Mouse (Mus musculus): ENCODE measurements around the gene Klf4.

Klf4 gene

DNA sequence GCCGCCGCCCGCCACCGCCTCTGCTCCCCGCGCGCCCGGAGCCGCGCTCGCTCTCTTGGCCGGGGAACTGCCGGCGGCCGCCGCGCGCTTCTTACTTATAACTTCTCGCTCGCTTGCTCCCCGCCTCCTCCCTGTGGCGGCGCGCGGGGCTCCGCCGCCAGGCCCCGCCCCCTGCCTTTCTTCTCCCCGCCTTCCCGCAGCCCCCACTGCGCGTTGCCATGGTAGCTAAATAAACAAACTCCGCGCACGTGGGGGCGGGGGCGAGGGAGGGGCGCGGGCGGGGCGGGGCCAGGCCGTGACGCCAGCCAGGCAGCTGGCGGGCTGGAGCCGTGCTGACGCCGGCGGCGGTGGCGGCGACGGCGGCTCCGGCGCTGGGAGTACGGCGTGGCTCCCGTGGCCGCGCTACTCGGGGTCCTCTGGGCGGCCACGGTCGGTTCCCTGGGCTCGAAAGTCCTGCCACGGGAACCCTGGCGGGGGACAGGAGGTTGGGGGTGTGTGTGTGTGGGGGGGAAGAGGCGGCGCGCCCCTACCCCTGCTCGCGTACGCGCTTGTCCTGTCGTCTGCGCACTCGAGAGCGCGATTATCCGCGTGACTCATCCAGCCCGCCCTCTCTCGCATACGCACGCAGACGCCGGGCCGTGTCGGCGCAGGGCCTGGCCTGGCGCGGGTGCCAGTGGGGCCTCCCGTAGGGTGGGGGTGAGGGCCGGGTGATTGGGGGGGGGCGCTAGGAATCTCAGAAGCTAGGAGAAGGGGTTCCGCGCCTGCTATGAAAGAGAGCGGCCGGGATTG lies at the start of gene Klf4:
Gene Klf4 (minus strand): TSS at position 60 of the 789 bp plus-strand sequence.
- in situ Hi-C loops (cut with MboI): loop anchor here (10.0 kb wide), 1 partner anchor 282 kb away; no protein-coding TSS in a partner anchor

DNA sequence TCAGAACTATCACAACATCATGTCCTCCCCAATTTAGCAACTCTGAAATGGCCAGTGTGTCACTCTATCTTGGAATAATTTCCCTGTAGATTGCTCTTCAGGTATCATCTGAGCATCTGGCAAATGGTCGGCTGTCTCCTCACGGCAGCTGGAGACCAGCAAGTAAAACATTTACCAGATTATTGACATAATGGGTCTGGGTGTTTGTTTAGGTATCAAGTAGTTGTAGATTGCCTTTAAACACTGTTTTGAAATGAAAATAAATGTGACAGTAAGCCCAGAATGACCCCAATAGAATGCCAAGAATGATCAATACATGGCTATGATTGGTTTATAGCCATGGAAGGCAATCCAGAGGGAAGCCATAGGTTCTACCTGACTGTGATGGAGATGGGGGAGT lies 39.2 kb upstream of the Klf4 start:
- in situ Hi-C loops (cut with MboI): no loop called here

DNA sequence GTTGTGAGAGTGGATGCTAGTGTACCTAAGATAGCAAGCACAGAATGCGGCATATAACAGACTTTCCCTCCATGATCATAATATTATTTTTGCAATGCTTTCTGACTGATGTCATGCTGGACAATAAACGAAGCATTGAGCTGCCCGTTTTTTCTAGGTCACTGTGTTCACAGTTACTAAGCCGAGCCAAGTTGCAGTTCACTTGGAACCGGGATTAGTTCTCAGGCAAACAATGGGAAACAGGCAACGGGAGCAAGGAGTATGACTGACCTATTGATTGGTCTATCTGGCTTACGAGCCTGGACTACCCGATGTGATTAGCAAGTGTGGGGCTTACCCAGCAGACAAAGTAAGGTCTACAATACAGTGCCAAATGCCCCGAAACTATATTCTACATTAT lies 35.7 kb upstream of the Klf4 start:
- in situ Hi-C loops (cut with MboI): no loop called here

DNA sequence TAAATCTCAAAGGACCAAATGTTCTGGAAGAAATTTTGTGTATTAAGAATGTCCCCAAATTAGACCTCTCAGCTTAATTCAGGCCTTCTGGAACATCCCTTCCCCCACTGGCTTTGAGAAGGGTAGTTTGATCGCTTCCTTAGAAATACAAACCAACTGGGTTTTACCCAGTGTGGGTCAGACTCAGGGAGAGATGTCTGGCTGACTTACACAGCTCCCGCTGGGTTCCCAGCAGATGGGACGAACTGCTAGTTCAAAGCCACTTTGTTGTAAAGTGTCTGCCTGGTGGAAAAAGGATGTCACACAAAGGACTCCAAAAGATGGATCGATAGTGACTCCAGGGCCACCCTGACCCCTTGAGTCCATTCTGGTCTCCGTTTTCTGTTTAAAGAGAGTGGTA lies 35.3 kb upstream of the Klf4 start:
- in situ Hi-C loops (cut with MboI): no loop called here

DNA sequence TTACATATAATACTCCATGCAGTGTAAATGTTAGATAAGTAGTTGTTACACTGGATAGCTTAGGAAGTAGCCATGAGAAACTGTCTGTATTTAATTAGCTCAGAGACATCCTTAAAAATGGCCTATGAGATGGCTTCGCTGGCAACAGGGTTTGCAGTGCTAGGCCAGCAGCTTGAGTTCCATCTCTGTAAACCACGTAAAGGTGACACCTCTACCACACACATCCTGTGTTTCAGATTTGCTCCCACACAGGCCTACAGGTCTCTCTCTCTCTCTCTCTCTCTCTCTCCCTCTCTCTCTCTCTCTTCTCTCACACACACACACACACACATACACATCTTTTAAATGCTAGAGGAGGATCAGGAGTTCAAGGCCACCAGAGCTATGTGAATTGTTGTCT lies 32.1 kb upstream of the Klf4 start:
- in situ Hi-C loops (cut with MboI): no loop called here

DNA sequence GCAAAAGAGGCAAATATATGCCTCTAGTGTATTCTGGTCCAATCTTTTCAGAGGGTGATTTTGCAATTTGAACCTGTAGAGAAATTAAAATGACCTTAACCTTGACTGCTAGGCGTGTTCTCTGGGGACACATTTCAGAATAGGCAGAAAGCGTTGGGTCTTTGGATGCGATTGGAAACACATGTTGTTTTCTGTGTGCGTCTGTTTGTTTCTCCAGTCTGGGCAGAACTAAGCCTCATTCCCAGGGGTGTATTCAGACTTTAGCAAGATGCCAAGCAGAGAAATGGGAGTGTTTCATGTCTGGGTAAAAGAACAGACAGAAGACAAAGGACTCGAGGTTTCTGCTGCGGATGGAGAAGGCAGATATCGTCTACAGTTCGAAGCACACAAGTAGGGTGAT lies 30.8 kb upstream of the Klf4 start:
- in situ Hi-C loops (cut with MboI): no loop called here

DNA sequence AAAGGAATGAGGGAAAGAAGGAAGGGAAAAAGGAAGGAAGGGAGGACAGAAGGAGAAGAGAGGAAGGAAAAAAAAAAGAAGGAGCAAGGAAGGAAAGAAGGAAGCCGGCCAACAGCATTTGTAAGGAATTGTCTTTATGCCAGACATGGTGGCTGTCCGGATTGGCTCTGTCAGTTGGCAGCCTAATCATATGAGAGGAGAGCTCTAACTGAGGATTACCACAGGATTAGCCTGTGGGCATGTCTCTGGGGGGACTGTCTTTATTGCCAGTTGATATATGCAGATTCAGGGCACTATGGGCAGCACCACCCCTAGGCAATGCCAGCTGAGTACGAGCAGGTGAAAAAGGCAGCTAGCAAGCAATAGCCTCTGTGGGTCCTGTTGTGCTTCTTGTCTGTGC lies 29.8 kb upstream of the Klf4 start:
- in situ Hi-C loops (cut with MboI): no loop called here

DNA sequence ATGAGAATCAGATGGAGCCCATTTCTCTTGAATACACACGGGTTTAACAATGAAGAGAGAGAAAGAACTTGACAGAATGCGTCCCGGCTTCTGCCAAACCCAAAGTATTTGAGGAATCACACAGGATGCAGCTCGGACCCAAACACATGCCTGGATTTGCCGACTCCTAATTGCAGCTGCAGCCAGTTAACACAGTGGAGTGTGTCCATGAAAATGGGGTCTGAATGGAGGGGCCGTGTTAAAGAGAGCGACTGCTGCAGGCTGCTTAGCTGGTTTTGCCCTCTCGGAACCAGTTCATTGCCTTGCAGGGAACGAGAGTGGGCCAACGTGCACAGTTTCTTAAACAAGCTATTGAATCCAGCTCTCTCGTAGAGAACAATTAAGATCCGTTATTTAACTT lies 14.6 kb upstream of the Klf4 start:
- in situ Hi-C loops (cut with MboI): no loop called here

DNA sequence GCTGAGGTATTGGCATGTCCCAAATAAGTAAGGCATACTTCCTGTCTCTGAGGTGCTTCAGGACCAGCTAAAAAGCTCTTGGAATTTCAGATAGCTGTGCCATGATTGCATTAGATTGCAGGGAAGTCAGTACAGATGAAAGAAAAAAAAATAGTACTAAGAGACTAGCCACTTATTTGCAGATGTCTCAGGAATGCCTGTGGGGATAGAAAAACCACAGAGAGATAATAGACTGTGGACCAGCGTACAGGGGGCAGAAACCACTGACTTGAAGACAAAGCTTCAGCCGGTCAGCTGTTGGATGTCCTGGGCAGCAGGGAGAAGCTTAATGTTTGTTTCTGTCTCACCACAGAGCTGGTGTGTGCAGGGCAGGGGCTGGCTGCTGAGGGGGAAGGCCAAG lies 10.5 kb upstream of the Klf4 start:
- in situ Hi-C loops (cut with MboI): no loop called here

DNA sequence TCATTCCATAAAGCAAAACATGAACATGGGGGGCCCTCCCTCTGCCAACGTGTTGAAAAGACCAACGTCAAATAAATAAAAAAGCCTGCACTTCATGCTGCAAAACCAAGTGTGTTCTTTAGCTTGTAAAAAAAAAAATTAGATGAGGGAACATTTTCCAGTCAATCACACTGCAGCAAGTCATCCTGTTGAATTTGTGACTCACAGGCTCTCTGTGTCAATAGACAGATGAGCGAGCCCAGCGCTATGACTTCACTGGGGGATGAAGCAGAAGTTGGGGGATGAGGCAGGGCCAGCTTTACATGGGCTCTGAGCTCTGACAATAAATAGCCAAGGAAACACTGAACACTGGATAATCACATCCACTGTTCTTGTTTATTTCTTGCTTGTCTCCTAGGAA lies 9.4 kb upstream of the Klf4 start:
- in situ Hi-C loops (cut with MboI): no loop called here

DNA sequence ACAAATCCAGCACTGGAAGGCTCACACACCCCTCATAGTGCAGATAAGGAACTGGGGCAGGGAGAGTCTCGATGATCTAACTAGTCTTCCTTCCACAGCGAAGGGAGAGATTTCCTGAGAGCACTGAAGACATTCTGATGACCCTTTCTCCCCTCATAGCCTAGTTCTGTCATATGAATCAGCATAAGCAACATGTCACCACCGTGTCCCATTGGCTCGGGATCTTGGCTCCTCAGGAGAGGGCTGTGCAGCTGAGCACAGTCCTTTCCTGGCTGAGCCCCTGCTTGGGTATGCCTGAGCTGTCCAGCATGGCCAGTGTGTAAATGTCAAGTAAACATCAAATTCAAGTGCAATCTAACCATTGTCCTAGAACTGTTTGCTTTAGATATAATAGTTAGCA lies 9.0 kb upstream of the Klf4 start:
- in situ Hi-C loops (cut with MboI): no loop called here

DNA sequence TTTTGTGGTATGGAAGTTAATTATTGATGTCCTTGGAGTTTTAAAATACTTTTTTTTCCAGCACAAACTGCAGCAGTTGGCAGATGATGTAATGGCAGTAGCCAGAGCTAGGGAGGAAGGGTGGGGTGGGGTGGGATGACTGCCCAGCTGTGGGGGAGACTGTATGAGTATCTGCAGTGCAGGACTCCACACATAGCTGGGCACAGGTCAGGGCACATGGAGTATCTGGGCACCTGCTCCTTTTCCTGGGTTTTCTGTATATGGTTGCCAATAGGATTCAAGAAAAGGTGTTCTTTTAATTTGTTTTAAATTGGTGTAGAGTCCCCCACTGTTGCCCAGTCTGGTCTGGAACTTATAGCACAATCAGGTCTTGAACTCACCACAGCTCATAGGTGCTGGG lies 2.7 kb upstream of the Klf4 start:
- in situ Hi-C loops (cut with MboI): loop anchor here (10.0 kb wide), 1 partner anchor 280 kb away; no protein-coding TSS in a partner anchor

DNA sequence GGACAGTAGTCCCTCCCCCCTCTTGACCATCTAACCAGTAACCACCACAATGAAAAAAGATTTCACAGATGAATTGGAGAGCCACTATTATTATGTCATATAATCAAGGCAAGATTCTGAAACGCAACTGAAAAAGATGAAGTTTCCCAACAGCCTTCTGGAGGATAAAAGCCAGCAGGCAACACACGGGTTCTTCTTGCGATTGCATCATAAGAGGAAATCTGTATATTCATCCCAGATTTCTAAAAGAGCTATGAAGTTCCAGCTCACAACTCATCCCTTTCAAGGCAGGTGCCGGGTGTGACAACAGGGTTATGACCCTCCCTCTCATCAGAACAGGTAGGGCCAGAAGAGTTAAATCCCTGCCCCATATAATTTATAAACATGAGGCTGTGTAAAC lies 2.2 kb upstream of the Klf4 start:
- in situ Hi-C loops (cut with MboI): loop anchor here (10.0 kb wide), 1 partner anchor 280 kb away; no protein-coding TSS in a partner anchor

DNA sequence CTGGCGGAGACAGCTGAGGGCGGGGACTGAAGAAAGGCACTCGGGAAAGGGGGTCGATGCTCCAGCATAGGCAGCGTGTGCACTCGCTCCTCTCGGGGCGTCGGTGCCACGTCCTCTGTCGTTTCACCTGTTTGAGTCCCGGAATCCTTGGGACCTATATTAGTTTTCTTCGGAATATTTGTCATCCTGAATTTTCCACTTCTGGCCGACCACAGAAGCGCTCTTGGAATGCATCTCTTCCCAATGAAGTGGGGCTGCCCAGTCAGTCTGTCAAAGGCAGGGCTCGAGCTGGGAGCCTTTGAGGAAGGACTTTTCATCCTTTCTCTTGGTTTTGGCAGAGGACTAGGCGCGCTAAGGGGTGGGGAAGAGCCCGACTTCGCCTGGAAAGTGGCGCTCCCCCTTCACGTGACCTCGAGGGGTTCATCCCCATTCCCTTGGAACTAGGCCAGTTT lies 1.6 kb upstream of the Klf4 start:
- in situ Hi-C loops (cut with MboI): loop anchor here (10.0 kb wide), 1 partner anchor 281 kb away; no protein-coding TSS in a partner anchor

DNA sequence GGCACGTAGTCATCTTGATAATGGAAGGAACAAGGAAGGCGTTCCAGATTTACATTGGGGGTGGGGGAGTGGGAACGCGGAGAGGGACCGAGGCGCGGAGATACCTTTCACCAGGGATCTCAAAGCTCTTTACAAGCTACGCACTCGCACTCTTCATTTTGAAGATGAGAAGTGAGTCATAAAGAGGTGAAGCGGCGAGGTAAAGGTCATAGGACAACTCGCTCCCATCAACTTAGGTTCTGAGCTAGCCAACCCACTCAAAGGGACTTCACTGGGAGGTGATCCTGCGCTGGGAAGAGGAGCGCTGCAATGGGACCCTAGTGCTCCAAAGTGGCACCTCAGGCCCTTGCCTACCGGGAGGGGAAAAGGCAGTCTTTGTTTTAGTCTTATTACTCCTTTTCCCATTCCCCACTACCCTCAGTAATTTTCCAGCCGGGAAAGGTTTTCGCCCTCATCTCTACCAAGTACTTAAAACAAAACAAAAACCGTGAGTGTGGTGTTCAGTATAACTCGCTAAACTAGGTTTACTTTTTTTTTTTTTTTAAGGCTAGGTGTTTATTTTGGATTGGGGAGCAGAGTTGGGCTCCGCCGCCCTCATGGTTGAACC lies 1.0 kb upstream of the Klf4 start:
- in situ Hi-C loops (cut with MboI): loop anchor here (10.0 kb wide), 1 partner anchor 282 kb away; no protein-coding TSS in a partner anchor

DNA sequence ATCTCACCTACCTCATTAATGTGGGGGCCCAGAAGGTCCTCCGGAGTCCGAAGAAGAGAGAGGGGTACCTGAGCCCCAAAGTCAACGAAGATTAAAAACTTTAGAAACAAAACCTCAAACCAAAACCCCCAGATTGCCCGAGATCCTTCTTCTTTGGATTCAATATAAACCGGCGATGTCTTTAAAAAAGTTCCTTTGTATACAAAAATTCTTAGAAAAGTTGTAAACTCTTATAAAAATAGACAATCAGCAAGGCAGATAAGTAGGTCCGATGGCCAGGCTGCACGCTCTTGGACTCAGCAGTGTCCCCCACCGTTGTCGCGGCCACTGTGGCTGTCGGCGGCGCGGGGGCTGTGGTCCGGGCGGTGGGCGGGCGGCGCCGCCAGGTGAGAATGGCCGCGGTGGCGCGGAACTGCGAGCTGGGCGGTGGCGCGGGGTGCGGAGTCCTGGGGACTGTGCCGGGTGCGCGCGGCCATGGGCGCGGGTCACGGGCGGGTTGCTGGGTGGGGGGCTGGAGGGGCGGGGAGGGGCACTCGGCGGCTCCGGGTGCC lies 335 bp downstream of the Klf4 start:
- in situ Hi-C loops (cut with MboI): loop anchor here (10.0 kb wide), 1 partner anchor 283 kb away; no protein-coding TSS in a partner anchor

DNA sequence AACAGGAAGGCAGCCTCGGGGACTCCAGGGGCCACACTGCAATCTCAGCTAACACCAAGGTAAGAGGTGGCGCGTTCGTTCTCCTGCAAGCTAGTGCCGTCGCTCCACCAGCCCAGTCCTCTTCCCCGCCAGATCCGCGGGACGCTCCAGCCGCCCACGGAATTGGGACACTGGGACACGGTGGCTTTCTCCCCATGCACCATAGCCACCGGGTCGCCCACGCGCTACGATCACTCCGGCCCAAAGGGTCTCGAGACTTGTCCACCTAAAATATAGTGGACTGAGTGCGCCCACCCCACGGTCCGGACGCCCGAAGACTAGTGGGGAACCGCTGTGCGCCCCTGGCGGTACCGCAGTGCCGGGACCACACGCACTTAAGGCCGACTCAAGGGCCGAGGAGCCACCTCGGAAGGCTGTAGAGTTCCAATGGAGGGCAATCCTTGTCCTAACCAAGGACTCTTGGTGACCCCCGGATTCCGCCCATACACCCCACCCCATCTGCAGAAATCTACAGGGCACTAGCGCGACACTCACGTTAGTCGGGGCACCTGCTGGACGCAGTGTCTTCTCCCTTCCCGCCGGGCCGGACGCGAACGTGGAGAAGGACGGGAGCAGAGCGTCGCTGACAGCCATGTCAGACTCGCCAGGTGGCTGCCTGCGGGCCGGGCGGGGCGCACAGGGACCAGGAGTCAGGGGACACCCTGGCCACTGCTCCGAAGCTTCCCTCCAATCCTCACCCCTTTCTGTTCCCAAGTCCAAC lies 990 bp downstream of the Klf4 start:
- in situ Hi-C loops (cut with MboI): loop anchor here (10.0 kb wide), 1 partner anchor 284 kb away; no protein-coding TSS in a partner anchor

DNA sequence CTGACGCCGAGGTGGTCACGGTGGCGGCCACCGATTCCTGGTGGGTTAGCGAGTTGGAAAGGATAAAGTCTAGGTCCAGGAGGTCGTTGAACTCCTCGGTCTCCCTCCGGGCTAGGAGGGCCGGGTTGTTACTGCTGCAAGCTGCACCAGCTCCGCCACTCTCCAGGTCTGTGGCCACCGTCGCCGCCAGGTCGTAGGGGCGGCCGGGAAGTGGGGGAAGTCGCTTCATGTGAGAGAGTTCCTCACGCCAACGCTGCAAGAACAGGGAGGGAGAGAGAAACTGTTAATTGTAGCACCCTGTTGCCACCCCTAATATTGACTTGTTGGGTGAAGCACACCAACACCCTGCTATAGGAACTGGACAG lies 1.6 kb downstream of the Klf4 start:
- in situ Hi-C loops (cut with MboI): loop anchor here (10.0 kb wide), 1 partner anchor 284 kb away; no protein-coding TSS in a partner anchor

DNA sequence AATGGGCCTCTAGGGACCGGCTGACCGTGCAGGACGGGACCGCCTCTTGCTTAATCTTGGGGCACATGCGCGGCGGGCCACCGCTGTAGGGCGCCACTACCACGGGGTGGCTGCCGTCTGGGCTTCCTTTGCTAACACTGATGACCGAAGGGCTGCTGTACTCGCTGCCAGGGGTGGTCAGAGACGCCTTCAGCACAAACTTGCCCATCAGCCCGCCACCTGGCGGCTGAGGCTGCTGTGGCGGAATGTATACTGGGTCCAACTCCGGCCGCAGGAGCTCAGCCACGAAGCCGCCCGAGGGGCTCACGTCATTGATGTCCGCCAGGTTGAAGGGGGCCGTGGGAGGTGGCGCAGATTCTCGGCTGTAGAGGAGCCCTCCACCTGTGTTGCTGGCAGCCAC lies 2.0 kb downstream of the Klf4 start:
- in situ Hi-C loops (cut with MboI): loop anchor here (10.0 kb wide), 1 partner anchor 285 kb away; no protein-coding TSS in a partner anchor

DNA sequence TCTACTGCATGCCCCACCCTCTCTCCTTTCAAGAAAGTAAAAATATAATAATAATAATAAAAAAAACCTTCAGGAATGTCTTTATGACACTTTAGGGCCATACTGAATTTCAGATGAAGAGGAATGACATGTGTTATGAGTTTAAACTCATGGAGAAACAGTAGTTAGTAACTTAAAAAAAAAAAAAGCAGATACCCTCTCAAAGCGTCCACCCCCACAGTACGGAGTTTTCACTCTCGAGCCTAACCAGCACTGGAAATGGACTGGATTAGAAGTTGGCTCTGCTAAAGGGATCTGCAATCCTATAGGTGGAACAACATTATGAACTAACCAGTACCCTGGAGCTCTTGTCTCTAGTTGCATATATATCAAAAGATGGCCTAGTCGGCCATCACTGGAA lies 3.9 kb downstream of the Klf4 start:
- in situ Hi-C loops (cut with MboI): no loop called here

DNA sequence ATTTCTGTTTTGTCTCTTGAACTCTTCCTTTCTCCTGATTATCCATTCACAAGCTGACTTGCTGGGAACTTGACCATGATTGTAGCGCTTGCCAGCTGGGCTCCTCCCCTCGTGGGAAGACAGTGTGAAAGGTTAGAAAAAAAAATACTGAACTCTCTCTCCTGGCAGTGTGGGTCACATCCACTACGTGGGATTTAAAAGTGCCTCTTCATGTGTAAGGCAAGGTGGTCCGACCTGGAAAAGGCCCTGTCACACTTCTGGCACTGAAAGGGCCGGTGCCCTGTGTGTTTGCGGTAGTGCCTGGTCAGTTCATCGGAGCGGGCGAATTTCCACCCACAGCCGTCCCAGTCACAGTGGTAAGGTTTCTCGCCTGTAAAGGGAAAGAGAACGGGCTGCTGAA lies 4.3 kb downstream of the Klf4 start:
- in situ Hi-C loops (cut with MboI): no loop called here

Measured in mature B cell (primary cell).